Mouse (Mus musculus): ENCODE results near the gene Trp53inp2.

Trp53inp2 gene

GRCm38 (mm10) chr2:155380261-155381059 lies at the start of gene Trp53inp2:
Gene Trp53inp2, plus strand, starts transcription at chr2:155381059.
- DNase-seq (ENCODE audit: low read depth, low spot score) = no peak

GRCm38 (mm10) chr2:155331351-155331750 lies 49.5 kb upstream of the Trp53inp2 start:
- DNase-seq (ENCODE audit: low read depth, low spot score) = no peak

- DNase-seq (ENCODE audit: low read depth, low spot score) = no peak
These were observed 47.4 kb upstream of the Trp53inp2 start for GRCm38 (mm10) chr2:155333421-155333820.

- no peak for DNase-seq (ENCODE audit: low read depth, low spot score)
These were observed 45.6 kb upstream of the Trp53inp2 start for GRCm38 (mm10) chr2:155335231-155335630.

- no peak for DNase-seq (ENCODE audit: low read depth, low spot score)
These were observed 44.6 kb upstream of the Trp53inp2 start for GRCm38 (mm10) chr2:155336254-155336653.

- no peak for DNase-seq (ENCODE audit: low read depth, low spot score)
These were observed 40.7 kb upstream of the Trp53inp2 start for GRCm38 (mm10) chr2:155340166-155340565.

- no peak for DNase-seq (ENCODE audit: low read depth, low spot score)
These were observed 34.2 kb upstream of the Trp53inp2 start for GRCm38 (mm10) chr2:155346670-155347069.

- DNase-seq (ENCODE audit: low read depth, low spot score) = no peak
These were observed 26.5 kb upstream of the Trp53inp2 start for GRCm38 (mm10) chr2:155354402-155354801.

- peak; percentile 97 for DNase-seq (ENCODE audit: low read depth, low spot score)
These were observed 23.8 kb upstream of the Trp53inp2 start, which contains the start of gene Pigu for GRCm38 (mm10) chr2:155356971-155357591. Gene Pigu, minus strand, starts transcription at chr2:155357430.

GRCm38 (mm10) chr2:155357686-155358399 lies 23.0 kb upstream of the Trp53inp2 start:
- DNase-seq (ENCODE audit: low read depth, low spot score) = no peak

GRCm38 (mm10) chr2:155367635-155368284 lies 13.1 kb upstream of the Trp53inp2 start:
- no peak for DNase-seq (ENCODE audit: low read depth, low spot score)

- no peak for DNase-seq (ENCODE audit: low read depth, low spot score)
These were observed 11.5 kb upstream of the Trp53inp2 start for GRCm38 (mm10) chr2:155369333-155369883.

GRCm38 (mm10) chr2:155372451-155372850 lies 8.4 kb upstream of the Trp53inp2 start:
- DNase-seq (ENCODE audit: low read depth, low spot score) = no peak

GRCm38 (mm10) chr2:155373302-155373701 lies 7.6 kb upstream of the Trp53inp2 start:
- no peak for DNase-seq (ENCODE audit: low read depth, low spot score)

- no peak for DNase-seq (ENCODE audit: low read depth, low spot score)
These were observed 7.0 kb upstream of the Trp53inp2 start for GRCm38 (mm10) chr2:155373886-155374285.

- no peak for DNase-seq (ENCODE audit: low read depth, low spot score)
These were observed 6.3 kb upstream of the Trp53inp2 start for GRCm38 (mm10) chr2:155374521-155374920.

GRCm38 (mm10) chr2:155376191-155376590 lies 4.7 kb upstream of the Trp53inp2 start:
- no peak for DNase-seq (ENCODE audit: low read depth, low spot score)

GRCm38 (mm10) chr2:155381060-155381437 lies 190 bp downstream of the Trp53inp2 start:
- no peak for DNase-seq (ENCODE audit: low read depth, low spot score)

- peak; percentile 90 for DNase-seq (ENCODE audit: low read depth, low spot score)
These were observed 928 bp downstream of the Trp53inp2 start for GRCm38 (mm10) chr2:155381643-155382331.

- DNase-seq (ENCODE audit: low read depth, low spot score) = no peak
These were observed 1.5 kb downstream of the Trp53inp2 start for GRCm38 (mm10) chr2:155382332-155382700.

All from brain, embryonic 18.5 days (tissue).